Mouse (Mus musculus): Measurements from ENCODE around the gene Srd5a2.
"Not testable (repeated sequence)": the region's sequence is repeated elsewhere in the genome, so short reads cannot be mapped to it uniquely, and the experiment has no call there.

Gene Srd5a2

DNA sequence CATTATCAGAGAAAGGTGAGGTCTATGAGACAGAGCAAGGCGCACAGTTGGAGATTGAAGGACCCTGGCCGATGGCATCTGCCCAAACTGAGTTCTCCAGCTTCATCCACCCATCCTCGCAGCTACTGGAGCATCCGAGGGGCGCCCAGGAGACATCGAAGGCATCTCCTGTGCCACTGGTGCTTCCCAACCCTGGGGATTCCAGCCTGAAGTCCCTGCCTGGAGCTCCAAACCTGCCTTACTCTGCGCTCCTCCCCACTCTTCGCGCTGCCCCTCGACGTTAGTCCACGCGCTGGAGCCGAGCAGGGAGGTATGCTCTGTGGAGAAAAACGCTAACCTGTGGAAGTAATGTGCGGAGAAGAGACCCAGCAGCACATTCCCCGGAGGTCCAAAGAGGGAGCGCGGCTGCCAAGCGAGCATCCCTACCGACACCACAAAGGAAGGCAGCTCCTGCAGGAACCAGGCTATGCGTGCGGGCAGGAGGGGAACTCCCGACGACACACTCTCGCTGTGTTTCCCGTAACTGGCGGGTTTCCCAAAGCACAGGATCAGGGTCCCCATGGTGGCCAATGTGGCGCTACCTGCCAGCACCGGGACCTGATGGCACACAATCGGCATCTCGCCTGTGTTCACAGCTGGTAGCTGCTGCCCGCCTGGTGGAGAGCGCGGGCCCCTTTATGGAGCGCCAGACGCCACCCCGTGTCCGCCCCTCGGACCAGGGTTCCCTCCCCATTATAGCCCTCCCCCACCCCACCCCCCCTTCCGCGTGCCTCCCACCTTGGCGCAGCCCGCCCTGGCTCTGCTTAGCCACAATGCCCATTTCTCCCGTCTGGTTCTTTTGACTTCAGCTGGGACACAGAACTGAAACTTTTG lies at the start of gene Srd5a2:
Gene Srd5a2, minus strand, starts transcription at position 707 of the 873 bp plus-strand sequence.
- peak; percentile 45 for DNase-seq (ENCODE audit: low spot score)

DNA sequence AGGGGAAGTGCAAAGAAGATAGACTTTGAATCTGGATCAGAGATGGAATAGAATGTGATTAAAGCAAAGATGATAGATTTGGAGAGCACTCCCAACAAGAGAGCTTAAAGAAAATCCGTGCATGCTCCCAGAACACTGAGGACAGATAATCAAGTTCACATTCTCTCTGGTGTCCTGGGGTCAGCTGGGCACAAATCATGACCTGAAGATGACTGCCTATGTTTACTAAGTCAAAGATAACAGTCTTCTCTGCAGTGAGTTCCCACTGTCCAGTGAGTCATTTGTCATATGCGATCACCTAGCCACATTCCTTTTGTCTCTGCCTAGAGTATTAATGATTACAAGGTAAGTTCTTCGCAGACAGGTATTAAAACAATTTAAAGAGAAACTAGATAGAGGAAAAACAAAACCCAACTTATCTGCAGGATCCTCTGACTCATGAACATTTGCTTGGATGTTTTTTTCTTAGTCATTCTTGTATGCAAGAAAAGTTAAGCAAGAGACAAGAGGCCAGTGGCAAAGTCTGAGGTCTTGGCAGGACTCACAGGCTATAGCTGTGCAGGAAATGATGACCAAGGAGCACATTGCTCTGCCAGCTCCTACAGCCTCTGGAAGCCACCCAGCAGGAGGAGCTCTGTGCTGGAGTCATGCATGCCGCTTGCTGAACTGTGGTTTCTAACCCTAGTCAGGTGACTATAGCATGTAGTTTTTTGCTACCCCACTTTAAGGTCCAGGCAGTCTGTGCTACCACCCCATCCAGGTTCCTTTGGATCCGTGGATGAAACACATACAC lies 41.4 kb upstream of the Srd5a2 start:
- no peak for DNase-seq (ENCODE audit: low spot score)

GRCm38 (mm10) chr17:74088016-74088415 lies 40.3 kb upstream of the Srd5a2 start:
- DNase-seq (ENCODE audit: low spot score): no peak

- DNase-seq (ENCODE audit: low spot score): no peak
Observed at GRCm38 (mm10) chr17:74083370-74083769, 35.7 kb upstream of the Srd5a2 start.

GRCm38 (mm10) chr17:74080076-74080615 lies 32.4 kb upstream of the Srd5a2 start:
- no peak for DNase-seq (ENCODE audit: low spot score)

DNA sequence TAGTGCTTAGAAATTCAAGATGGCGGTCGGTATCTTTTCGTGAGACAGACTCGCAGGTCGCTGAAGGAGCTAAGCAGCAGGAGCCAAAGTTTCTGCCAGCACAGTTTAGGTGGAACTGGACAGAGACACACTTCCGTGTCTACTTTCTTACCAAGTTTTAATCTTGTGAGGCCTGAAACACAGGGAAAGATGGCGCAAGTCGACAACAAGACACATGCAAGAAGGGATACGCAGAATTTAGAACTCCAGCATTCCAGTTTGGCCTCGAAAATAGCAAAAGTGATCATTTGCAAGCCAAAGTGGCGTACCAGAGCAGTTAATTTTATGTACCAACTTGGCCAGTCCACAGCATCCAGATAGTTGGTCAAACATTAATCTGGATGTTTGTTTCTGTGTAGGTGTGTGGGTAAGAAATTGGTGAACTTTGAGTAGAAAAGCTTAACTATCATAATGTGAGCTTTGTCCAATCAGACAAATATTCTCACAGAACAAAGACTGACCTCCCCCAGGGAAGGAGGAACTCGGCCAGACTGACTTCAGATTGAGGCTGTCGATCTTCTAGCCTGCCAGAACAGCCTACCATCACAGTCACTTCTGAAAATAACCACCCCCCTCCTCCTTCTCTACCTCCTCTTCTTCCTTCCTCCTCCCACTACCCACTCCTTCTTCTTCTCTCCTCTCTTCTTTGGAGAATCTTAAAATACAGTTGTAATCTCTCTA lies 31.2 kb upstream of the Srd5a2 start:
- no peak for DNase-seq (ENCODE audit: low spot score)

GRCm38 (mm10) chr17:74073067-74073466 lies 25.4 kb upstream of the Srd5a2 start:
- DNase-seq (ENCODE audit: low spot score): not testable (repeated sequence)

- DNase-seq (ENCODE audit: low spot score): not testable (repeated sequence)
Observed at GRCm38 (mm10) chr17:74062763-74063162, 15.0 kb upstream of the Srd5a2 start.

DNA sequence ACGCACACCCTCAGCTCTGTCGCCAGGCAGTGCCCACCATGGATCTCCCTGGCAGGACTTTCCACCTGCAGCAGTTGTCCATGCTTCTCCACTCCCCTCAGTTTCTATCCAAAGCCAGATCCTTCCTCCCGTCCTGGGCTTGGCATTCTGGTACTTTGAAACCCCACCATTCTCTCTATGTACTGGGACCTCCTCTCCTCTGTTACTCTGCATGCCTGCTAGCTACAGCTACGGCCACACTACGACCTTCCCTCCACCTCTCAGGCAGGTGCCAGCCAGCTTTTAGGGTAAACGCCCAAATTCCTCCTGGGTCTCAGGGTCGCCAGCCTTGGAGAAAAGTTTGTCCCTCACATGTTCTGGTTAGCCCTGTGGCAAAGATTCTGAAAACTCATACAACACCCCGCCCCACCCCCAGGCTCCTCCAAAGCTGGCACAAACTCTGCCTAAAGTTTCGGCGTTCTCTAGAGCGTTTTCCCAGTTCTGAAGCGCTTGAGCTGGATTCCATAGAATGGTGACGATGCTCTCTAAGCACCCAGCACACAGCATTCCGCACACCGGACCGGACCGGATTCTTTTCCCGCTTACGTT lies 607 bp upstream of the Srd5a2 start:
- DNase-seq (ENCODE audit: low spot score): no peak

- DNase-seq (ENCODE audit: low spot score): no peak
Observed at GRCm38 (mm10) chr17:74043754-74044153, 4.0 kb downstream of the Srd5a2 start.

DNA sequence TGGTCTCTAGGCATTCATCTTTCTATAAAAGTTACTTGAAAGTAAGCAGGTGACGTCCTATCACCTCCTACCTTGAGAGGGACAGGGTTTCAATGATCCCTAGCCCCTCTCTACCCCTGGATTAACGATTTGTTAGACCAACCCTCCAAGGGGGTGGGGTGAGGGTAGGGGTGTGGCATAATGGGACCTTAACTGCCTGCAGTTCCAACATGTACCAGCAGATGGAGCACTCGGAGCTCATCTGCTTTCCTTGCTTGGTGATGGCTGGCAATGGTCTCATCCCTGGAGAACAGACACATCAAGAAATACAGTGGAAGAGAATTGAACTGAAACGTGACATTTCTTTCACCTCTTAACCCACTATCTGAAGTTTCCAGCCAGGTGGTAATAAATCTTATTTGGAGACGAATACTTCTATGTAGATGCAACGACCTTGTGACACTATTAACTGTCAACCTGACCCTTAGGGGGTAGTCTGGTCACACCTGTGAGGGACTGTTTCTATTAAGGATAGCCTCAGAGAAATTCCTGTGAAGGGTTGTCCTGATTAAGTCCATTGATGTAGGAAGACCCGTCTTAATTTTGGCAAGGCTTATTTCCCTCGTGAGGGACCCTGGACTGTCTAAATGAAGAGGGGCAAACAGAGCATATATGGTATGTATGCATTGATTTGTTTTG lies 27.1 kb downstream of the Srd5a2 start:
- peak; percentile 92 for DNase-seq (ENCODE audit: low spot score)

GRCm38 (mm10) chr17:74018281-74018680 lies 29.4 kb downstream of the Srd5a2 start:
- DNase-seq (ENCODE audit: low spot score): no peak

- DNase-seq (ENCODE audit: low spot score): no peak
Observed at GRCm38 (mm10) chr17:74017649-74018048, 30.1 kb downstream of the Srd5a2 start.

DNA sequence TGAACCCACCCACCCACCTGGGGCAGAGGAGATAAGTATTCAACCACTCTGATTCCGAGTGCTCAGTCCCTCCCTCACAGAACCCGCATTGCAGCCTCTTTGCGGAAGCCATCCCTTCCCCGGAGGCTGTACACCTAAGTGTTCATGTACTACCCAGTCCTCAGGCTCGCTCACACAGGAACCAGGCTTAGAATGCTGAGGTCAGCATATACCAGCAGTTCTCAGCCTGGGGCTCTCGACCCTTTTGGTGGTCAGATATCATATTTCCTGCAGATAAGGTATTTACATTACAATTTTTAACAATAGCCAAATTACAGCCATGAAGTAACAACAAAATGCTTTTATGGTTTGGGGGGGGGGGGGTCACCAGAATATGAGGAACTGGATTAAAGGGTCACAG lies 32.6 kb downstream of the Srd5a2 start:
- DNase-seq (ENCODE audit: low spot score): no peak

DNA sequence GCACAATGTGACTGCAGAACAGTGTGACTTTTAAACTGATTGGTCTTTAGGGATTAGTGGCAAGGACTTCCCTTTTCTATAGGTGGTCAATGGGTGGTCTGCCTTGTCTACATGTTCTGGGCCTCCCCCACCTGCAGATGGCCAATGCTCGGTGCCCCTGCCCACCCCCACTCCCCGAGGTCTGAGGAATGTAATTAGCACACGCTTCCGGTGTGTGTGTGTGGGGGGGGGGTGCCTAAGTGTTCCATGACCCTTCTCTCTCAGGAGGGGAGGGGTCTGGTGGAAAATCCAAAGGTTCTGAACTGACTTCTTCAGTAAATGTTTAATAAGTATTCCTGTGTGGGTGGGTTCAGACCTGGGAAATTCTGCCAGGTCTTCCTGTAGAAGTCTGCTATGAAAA lies 39.0 kb downstream of the Srd5a2 start:
- DNase-seq (ENCODE audit: low spot score): no peak

- no peak for DNase-seq (ENCODE audit: low spot score)
Observed at GRCm38 (mm10) chr17:74007001-74007400, 40.7 kb downstream of the Srd5a2 start.

DNA sequence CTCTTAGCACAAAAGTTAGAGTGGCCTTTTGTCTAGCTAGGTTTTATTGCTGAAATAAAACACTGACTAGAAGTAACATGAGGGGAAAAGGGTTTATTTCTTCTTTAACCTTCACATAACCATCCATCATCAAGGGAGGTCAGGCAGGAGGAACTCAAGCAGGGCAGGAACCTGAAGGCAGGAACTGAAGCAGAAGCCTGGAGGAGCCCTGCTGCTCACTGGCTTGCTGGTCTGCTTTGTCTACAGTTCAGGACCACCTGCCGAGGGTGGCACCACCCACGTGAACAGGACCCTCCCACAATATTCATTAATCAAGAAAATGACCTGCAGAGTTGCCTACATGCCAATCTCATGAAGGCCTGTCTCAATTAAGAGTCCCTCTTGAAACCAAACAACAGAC lies 45.3 kb downstream of the Srd5a2 start:
- DNase-seq (ENCODE audit: low spot score): no peak

DNA sequence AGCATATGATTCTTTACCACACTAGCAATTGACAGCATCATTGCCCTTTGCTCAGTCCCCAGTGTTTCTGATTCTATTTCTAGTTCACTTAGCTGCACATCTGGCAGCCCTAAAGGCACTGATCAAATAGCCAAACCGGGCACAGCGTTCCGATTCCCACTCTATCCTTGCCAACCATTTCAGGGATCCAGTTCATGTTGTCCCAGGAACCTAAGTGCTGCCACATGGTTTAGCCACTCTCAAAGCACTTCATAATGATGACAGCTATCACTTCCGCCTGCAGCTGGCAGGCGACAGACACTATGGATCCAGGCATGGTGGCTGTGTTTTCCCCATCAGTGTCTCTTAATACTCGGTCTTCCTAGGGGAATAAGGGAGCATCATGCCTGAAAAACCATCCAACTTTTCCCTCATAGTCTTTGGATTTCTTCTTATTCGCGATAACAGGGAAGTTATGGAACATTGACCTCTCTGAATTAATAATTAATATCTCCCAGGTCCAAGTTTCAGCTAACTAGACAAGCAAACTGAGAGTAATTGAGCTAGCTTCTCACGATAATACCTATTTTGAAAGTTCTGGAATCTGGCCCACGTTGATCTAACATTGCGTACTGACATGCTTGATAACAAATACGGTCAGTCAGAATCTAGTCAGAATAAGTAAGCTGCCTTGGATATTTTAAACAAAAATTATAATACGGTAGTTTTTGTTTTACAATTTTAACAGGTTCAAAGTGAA lies 51.6 kb downstream of the Srd5a2 start:
- no peak for DNase-seq (ENCODE audit: low spot score)

DNA sequence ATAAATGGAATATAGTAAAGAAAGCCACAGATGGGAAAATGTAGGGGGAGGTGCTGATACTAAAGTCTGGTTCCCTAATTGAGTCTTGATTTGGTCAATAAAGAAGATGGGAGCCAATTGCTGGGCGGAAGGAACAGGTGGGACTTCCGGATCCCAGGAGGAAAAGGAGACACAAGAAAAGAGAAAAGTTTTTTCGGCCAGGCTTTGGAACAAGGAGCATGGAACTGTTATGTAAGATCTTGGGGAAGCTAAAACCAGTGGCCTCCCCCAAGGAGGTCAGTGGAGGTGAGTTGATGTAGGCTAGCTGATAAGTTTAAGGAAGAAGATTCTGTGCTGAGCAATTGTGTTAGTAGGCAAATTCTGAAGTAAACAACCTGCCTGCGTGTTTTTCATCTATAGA lies 56.5 kb downstream of the Srd5a2 start:
- DNase-seq (ENCODE audit: low spot score): no peak

DNA sequence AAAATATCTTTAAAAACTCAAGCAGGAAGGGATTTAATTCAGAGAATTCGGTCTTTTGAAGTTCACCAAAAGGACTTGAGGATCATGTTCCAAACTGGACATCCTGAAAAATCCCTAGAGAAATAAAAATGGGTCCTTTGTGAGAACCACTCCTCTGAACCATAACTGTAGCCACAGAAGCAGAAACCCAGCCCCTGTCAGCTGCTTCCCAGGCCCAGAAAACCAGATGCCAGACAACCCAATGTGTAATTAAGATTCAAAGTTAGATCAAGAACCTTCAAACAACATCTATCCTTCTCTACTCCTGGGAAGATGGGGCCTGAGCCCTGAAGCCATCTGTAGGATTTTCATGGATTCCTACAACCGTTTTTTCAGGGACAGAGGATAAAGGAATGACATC lies 61.1 kb downstream of the Srd5a2 start:
- no peak for DNase-seq (ENCODE audit: low spot score)

GRCm38 (mm10) chr17:73985936-73986335 lies 61.8 kb downstream of the Srd5a2 start:
- no peak for DNase-seq (ENCODE audit: low spot score)

All from testis, postnatal 10 days (tissue).